Mouse (Mus musculus): ENCODE measurements around the gene Cd99l2. TPM values are rescaled to one million over a fixed set of nuclear protein-coding genes. Genes with fewer than 3 reads are reported as not detected.

Gene Cd99l2
- polyA plus RNA-seq, 1 experiment: 1.8 TPM

DNA sequence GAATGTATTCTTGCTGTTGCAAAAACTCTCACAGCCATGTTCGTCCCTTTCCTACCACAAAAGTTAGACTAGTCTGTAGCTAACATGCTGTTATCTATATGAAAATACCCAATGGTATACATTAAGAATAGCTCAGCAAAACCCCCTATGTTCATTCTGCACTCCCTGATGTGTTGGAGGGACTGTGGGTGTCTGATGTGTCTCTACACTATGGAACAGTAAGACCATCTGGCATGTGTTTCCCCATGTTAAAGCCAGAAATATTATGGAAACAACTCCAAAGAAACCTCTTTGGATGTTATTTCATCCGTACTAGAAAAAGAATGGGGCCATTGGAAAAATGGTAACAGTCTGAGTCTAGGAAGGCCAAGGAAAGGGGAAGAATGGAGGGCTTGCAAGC lies 57.1 kb downstream of the Cd99l2 start:
- no peak for TF ChIP-seq CTCF (IDR thresholded peaks at IDR 0.05; ENCODE audit: extremely low read depth, insufficient read length, insufficient replicate concordance, low read depth, low read length)
- no peak for TF ChIP-seq POLR2A (IDR thresholded peaks at IDR 0.05; ENCODE audit: low read depth, low read length)
- 97% methylated on average over 2 of the region's 2 CpGs for WGBS

DNA sequence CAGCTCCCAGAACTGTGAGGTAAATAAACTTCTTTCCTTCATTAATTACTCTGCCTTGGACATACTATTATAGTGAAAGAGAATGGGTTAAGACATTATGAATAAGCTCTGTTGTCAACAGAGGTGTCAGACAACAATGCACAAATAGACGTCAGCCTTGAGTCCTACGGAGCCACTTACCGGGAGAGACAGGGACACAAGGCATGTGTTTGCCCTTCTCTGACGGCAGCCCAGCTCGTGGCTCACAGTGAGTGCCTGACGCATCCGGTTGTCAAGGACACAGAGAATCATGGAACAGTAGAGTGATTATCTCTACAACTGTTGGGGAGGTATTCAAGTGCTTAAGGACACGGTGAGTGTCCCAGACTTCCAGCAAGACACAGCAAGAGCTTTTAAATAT lies 57.8 kb downstream of the Cd99l2 start:
- Histone ChIP-seq H3K4me1 (ENCODE audit: control insufficient read depth, insufficient read depth, insufficient read length, low read length) (no peaks in the 10 kb centered on the region), H3K27me3 (ENCODE audit: control insufficient read depth, insufficient read depth, low read length) (no peaks in the 10 kb centered on the region), H3K36me3 (ENCODE audit: control insufficient read depth, insufficient read depth, low read length) (no peaks in the 10 kb centered on the region; the same call in 1 of the 2 replicates), H3K4me3 (ENCODE audit: low read depth, low read length) (no peak overlapping the region), H3K27ac (ENCODE audit: insufficient read depth, low read depth, low read length) (no peak overlapping the region)
- 81% methylated on average over 8 of the region's 8 CpGs for WGBS
- TF ChIP-seq CTCF (IDR thresholded peaks at IDR 0.05; ENCODE audit: extremely low read depth, insufficient read length, insufficient replicate concordance, low read depth, low read length) (no peak), POLR2A (IDR thresholded peaks at IDR 0.05; ENCODE audit: low read depth, low read length) (no peak)

More for the DNA sequence above, 57.1 kb downstream of the Cd99l2 start:
- Histone ChIP-seq H3K27ac (ENCODE audit: insufficient read depth, low read depth, low read length) (no peak overlapping the region), H3K27me3 (ENCODE audit: control insufficient read depth, insufficient read depth, low read length) (no peaks in the 10 kb centered on the region), H3K4me3 (ENCODE audit: low read depth, low read length) (no peak overlapping the region), H3K36me3 (ENCODE audit: control insufficient read depth, insufficient read depth, low read length) (no peaks in the 10 kb centered on the region; the same call in 1 of the 2 replicates), H3K4me1 (ENCODE audit: control insufficient read depth, insufficient read depth, insufficient read length, low read length) (no peaks in the 10 kb centered on the region)

- H3K4me1 ChIP-seq (ENCODE audit: control insufficient read depth, insufficient read depth, insufficient read length, low read length): no peaks in the 10 kb centered on the region
- H3K4me3 ChIP-seq (ENCODE audit: low read depth, low read length): no peak overlapping the region
- TF ChIP-seq POLR2A (IDR thresholded peaks at IDR 0.05; ENCODE audit: low read depth, low read length) (no peak), CTCF (IDR thresholded peaks at IDR 0.05; ENCODE audit: extremely low read depth, insufficient read length, insufficient replicate concordance, low read depth, low read length) (no peak)
- no peak overlapping the region for H3K27ac ChIP-seq (ENCODE audit: insufficient read depth, low read depth, low read length)
- WGBS: 85% methylated on average over 1 of the region's 1 CpGs
- no peaks in the 10 kb centered on the region; the same call in 1 of the 2 replicates for H3K36me3 ChIP-seq (ENCODE audit: control insufficient read depth, insufficient read depth, low read length)
- H3K27me3 ChIP-seq (ENCODE audit: control insufficient read depth, insufficient read depth, low read length): no peaks in the 10 kb centered on the region
Observed at GRCm38 (mm10) chrX:71434448-71434847, 58.2 kb downstream of the Cd99l2 start.

- 93% methylated on average over 5 of the region's 5 CpGs for WGBS
- H3K4me1 ChIP-seq (ENCODE audit: control insufficient read depth, insufficient read depth, insufficient read length, low read length): peaks cover 2% of the 10 kb centered on the region; the same call in 1 of the 2 replicates
- H3K36me3 ChIP-seq (ENCODE audit: control insufficient read depth, insufficient read depth, low read length): no peaks in the 10 kb centered on the region
- no peak overlapping the region for H3K4me3 ChIP-seq (ENCODE audit: low read depth, low read length)
- H3K27ac ChIP-seq (ENCODE audit: insufficient read depth, low read depth, low read length): no peak overlapping the region
- no peak for TF ChIP-seq CTCF (IDR thresholded peaks at IDR 0.05; ENCODE audit: extremely low read depth, insufficient read length, insufficient replicate concordance, low read depth, low read length)
- no peak for TF ChIP-seq POLR2A (IDR thresholded peaks at IDR 0.05; ENCODE audit: low read depth, low read length)
- no peaks in the 10 kb centered on the region for H3K27me3 ChIP-seq (ENCODE audit: control insufficient read depth, insufficient read depth, low read length)
Observed at GRCm38 (mm10) chrX:71430900-71431299, 61.7 kb downstream of the Cd99l2 start.

DNA sequence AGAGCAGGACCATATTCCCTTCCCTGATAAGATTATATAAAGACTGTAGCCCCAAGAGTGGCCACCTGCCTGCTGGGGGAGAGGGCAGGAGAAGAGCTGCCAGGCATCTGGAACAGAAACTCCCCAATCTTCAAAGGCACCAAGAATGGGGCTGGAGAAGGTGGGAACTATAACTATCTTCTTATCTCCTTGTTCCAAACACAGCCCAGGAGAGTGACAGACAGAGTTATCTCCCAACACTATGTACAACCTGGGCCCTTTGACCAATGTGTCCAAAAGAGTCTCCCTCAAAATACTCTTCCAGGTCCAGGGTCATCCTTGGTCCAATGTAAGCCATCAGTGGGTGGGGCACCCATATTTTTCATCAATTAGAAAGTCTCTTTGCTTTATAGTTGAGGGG lies 65.2 kb downstream of the Cd99l2 start:
- H3K27ac ChIP-seq (ENCODE audit: insufficient read depth, low read depth, low read length): no peak overlapping the region
- H3K36me3 ChIP-seq (ENCODE audit: control insufficient read depth, insufficient read depth, low read length): no peaks in the 10 kb centered on the region
- no peak overlapping the region for H3K4me3 ChIP-seq (ENCODE audit: low read depth, low read length)
- TF ChIP-seq POLR2A (IDR thresholded peaks at IDR 0.05; ENCODE audit: low read depth, low read length): no peak
- no peak for TF ChIP-seq CTCF (IDR thresholded peaks at IDR 0.05; ENCODE audit: extremely low read depth, insufficient read length, insufficient replicate concordance, low read depth, low read length)
- no peaks in the 10 kb centered on the region for H3K27me3 ChIP-seq (ENCODE audit: control insufficient read depth, insufficient read depth, low read length)
- H3K4me1 ChIP-seq (ENCODE audit: control insufficient read depth, insufficient read depth, insufficient read length, low read length): peaks cover 2% of the 10 kb centered on the region; the same call in 1 of the 2 replicates

- H3K36me3 ChIP-seq (ENCODE audit: control insufficient read depth, insufficient read depth, low read length): no peaks in the 10 kb centered on the region
- 40% methylated on average over 9 of the region's 9 CpGs for WGBS
Observed at GRCm38 (mm10) chrX:71425746-71426519, 66.7 kb downstream of the Cd99l2 start.

DNA sequence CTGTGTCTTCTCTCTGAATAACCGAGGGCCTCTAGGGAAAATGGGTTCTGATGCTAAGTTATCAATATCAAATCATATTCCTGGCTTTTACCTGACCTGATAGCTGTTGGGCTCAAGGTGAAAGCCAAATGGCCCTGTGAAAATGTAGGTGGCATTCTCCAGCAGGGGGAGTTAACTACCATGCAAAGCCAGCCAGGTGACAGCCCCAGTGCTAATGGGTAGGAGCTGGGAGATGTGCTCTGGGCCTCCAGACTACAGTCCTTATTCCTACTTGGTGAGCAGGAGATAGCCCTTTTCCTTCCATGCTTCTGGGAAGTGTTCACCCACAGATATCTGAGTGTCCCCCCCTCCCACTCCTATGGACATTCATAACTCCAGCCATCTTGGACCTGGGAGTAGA lies 67.8 kb downstream of the Cd99l2 start:
- no peaks in the 10 kb centered on the region for H3K27me3 ChIP-seq (ENCODE audit: control insufficient read depth, insufficient read depth, low read length)
- no peak for TF ChIP-seq POLR2A (IDR thresholded peaks at IDR 0.05; ENCODE audit: low read depth, low read length)
- no peak for TF ChIP-seq CTCF (IDR thresholded peaks at IDR 0.05; ENCODE audit: extremely low read depth, insufficient read length, insufficient replicate concordance, low read depth, low read length)
- no peak overlapping the region for H3K4me3 ChIP-seq (ENCODE audit: low read depth, low read length)
- WGBS: 83% methylated on average over 1 of the region's 1 CpGs
- H3K27ac ChIP-seq (ENCODE audit: insufficient read depth, low read depth, low read length): no peak overlapping the region
- H3K36me3 ChIP-seq (ENCODE audit: control insufficient read depth, insufficient read depth, low read length): no peaks in the 10 kb centered on the region
- peaks cover 2% of the 10 kb centered on the region; the same call in 1 of the 2 replicates for H3K4me1 ChIP-seq (ENCODE audit: control insufficient read depth, insufficient read depth, insufficient read length, low read length)

More at GRCm38 (mm10) chrX:71425746-71426519, 66.7 kb downstream of the Cd99l2 start:
- Histone ChIP-seq H3K4me3 (ENCODE audit: low read depth, low read length) (no peak overlapping the region), H3K4me1 (ENCODE audit: control insufficient read depth, insufficient read depth, insufficient read length, low read length) (peaks cover 2% of the 10 kb centered on the region; the same call in 1 of the 2 replicates), H3K27ac (ENCODE audit: insufficient read depth, low read depth, low read length) (no peak overlapping the region), H3K27me3 (ENCODE audit: control insufficient read depth, insufficient read depth, low read length) (no peaks in the 10 kb centered on the region)
- TF ChIP-seq CTCF (IDR thresholded peaks at IDR 0.05; ENCODE audit: extremely low read depth, insufficient read length, insufficient replicate concordance, low read depth, low read length) (peak; percentile 75; the same call in 1 of the 2 replicates), POLR2A (IDR thresholded peaks at IDR 0.05; ENCODE audit: low read depth, low read length) (no peak)
